Mouse (Mus musculus) liver, embryonic 14.5 days (tissue): ENCODE data around the gene Blzf1.

ENCODE experiments used
- CTCF ChIP-seq: IDR thresholded peaks from 2 replicates; pipeline ENCODE4 v1.5.1; 2016; ENCODE audit warnings: antibody characterized with exemption, low read depth, control low read depth
- EP300 ChIP-seq: IDR thresholded peaks from 2 replicates; pipeline ENCODE4 v1.6.1; 2016; ENCODE audit warnings: antibody characterized with exemption, low read depth

DNA sequence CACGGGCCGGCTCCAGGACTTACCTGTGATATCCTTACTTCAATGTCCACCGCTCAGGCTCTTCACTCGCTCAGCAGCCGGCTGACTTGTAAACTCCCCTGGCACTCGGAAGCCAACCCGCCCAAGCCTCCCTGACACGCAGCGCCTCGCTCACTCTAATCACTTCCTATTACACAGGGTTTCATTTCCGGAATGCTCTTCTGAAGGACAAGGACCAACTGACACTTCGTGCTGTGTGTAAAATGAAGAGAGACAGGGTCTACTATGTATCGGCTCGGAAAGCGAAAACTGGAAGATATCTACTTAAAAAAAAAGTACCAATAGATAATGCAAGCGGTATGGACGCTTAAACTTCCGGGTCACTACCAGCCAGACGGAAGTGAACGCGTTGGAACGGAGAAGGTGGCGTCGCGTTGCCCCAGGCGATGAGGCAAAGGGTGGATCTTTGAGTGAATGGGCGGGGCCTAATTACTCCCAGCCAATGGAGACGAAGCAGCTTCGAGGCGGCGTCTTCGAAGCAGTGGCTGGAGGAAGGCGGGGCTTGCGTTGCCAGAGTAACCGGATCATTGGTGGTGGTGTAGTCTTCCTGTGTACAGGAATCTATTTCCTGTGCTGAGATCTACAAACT lies at the start of gene Blzf1:
- no peak for TF ChIP-seq CTCF
- no peak for TF ChIP-seq EP300
